Mouse (Mus musculus): ENCODE measurements around the gene Chat. TPM values are rescaled to one million over a fixed set of nuclear protein-coding genes. Genes with fewer than 3 reads are reported as not detected.

Gene Chat
- polyA plus RNA-seq, 1 experiment from 2014 or later = not detected

GRCm38 (mm10) chr14:32379395-32380098 is 86.2 kb downstream of the Chat start:
- no peak overlapping the region for H3K4me2 ChIP-seq
- no peaks in the 10 kb centered on the region for H3K36me3 ChIP-seq
- 16% methylated on average over 22 of the region's 22 CpGs for WGBS (ENCODE audit: insufficient replicate concordance)
- H3K27me3 ChIP-seq (replicated peaks) = peaks cover 46% of the 10 kb centered on the region
- no peaks in the 10 kb centered on the region for H3K9me3 ChIP-seq (replicated peaks)
- H3K4me3 ChIP-seq = no peak overlapping the region
- H3K27ac ChIP-seq = no peak overlapping the region
- no peaks in the 10 kb centered on the region for H3K4me1 ChIP-seq
- no peak for ATAC-seq
- no peak overlapping the region for H3K9ac ChIP-seq

GRCm38 (mm10) chr14:32372510-32372909 is 93.3 kb downstream of the Chat start:
- H3K27me3 ChIP-seq (replicated peaks) = no peaks in the 10 kb centered on the region
- 80% methylated on average over 2 of the region's 2 CpGs for WGBS (ENCODE audit: insufficient replicate concordance)

DNA sequence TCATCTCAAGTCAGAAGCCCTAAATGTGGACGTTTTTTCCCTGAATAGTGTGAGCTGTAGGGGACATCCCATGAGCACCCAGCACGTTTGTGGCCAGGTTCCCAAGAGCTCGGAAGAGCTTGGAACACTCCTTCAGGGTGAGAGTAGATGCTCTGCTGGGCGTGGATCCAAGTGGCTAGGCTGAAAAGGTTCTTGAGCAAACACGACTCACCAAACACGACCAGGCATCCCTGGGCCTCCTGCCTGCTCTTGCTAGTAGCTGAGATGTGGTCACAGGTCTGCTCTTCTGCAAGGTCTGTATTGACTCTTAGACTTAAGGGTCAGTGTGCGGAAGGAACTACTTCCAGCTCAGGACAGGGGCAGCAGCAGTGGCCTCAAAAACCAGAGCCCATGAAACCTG is 96.0 kb downstream of the Chat start:
- Histone ChIP-seq H3K9me3 (replicated peaks) (no peaks in the 10 kb centered on the region), H3K4me1 (no peaks in the 10 kb centered on the region), H3K4me3 (no peak overlapping the region), H3K4me2 (no peak overlapping the region), H3K9ac (no peak overlapping the region), H3K27me3 (replicated peaks) (no peaks in the 10 kb centered on the region), H3K27ac (no peak overlapping the region), H3K36me3 (no peaks in the 10 kb centered on the region)
- no peak for ATAC-seq
- 52% methylated on average over 7 of the region's 7 CpGs for WGBS (ENCODE audit: insufficient replicate concordance)

More at GRCm38 (mm10) chr14:32372510-32372909, 93.3 kb downstream of the Chat start:
- Histone ChIP-seq H3K9ac (no peak overlapping the region), H3K4me2 (no peak overlapping the region), H3K9me3 (replicated peaks) (no peaks in the 10 kb centered on the region), H3K4me3 (no peak overlapping the region), H3K36me3 (no peaks in the 10 kb centered on the region), H3K27ac (no peak overlapping the region), H3K4me1 (no peaks in the 10 kb centered on the region)
- no peak for ATAC-seq

DNA sequence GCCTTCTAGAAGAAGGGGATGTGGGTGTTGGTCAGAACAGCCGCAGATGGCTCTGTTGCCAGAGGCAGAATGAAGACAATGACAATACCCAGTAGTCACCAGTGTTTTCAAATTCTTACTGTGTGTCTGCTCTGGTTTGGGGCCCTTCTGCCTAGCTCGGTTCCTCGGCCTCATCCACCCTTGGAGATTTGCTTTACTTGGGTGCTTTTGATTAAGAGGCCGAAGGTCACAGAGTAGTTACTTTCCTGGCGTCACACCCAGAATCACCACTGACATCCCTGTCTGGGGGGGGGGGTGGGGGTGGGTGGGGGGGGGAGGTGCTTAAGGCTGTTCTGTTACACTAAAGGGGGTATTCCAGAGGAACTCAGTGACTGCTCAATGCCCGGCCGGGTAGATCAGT is 101.4 kb downstream of the Chat start:
- H3K9ac ChIP-seq = no peak overlapping the region
- no peaks in the 10 kb centered on the region for H3K36me3 ChIP-seq
- no peak overlapping the region for H3K4me3 ChIP-seq
- H3K27me3 ChIP-seq (replicated peaks) = no peaks in the 10 kb centered on the region
- WGBS (ENCODE audit: insufficient replicate concordance) = 46% methylated on average over 6 of the region's 7 CpGs
- H3K4me2 ChIP-seq = no peak overlapping the region
- no peak overlapping the region for H3K27ac ChIP-seq
- H3K9me3 ChIP-seq (replicated peaks) = no peaks in the 10 kb centered on the region
- no peak for ATAC-seq
- no peaks in the 10 kb centered on the region for H3K4me1 ChIP-seq

Other genes with a start within 250 kb of the Chat start
- 2.9 and 3.6 TPM in 2 replicates for gene Ogdhl, start 144.0 kb downstream of the Chat start, polyA plus RNA-seq (2016; fragmentation: Nextera tagmentation; extraction: Ambion mirVana)
- not detected in 2 replicates for gene 1700024G13Rik, start 77.6 kb downstream of the Chat start, polyA plus RNA-seq (2016; fragmentation: Nextera tagmentation; extraction: Ambion mirVana)
- 0.05 TPM in 1 of 2 replicates, not detected in the other for gene Slc18a3, start 1.1 kb downstream of the Chat start, polyA plus RNA-seq (2016; fragmentation: Nextera tagmentation; extraction: Ambion mirVana)
- 13.3 and 14.8 TPM in 2 replicates for gene Ercc6, start 47.5 kb upstream of the Chat start, polyA plus RNA-seq (2016; fragmentation: Nextera tagmentation; extraction: Ambion mirVana)
- not detected in 2 replicates for gene Prrxl1, start 133.4 kb upstream of the Chat start, polyA plus RNA-seq (2016; fragmentation: Nextera tagmentation; extraction: Ambion mirVana)
- gene 3425401B19Rik, start 219.3 kb upstream of the Chat start, polyA plus RNA-seq (2016; fragmentation: Nextera tagmentation; extraction: Ambion mirVana) = not detected in 2 replicates

Data from liver, embryonic 12.5 days (tissue).